Mouse (Mus musculus): Measurements from ENCODE around the gene Mob1b. TPM values are rescaled to one million over a fixed set of nuclear protein-coding genes. Genes with fewer than 3 reads are reported as not detected.

Mob1b gene
- total RNA-seq (2021): 10 to 100 TPM; 52.2 to 57.3 TPM

GRCm38 (mm10) chr5:88720116-88721002, at the start of gene Mob1b:
Gene Mob1b (plus strand): TSS chr5:88720855.
- peak; percentile 99 for DNase-seq
- intact Hi-C loops (cut with DNase I): loop anchor here (1.0 to 5.0 kb wide), 3 partner anchors 44 to 168 kb away; partner anchors contain the start of genes Dck and Utp3

- DNase-seq: peak; percentile 55 to 61
- intact Hi-C loops (cut with DNase I): loop anchor here (1.0 to 5.0 kb wide), 2 partner anchors 45 to 108 kb away; partner anchors contain the start of genes Mob1b and Rufy3
Measured at GRCm38 (mm10) chr5:88674703-88675442, 45.8 kb upstream of the Mob1b start.

GRCm38 (mm10) chr5:88675443-88676387, 44.9 kb upstream of the Mob1b start, which contains the start of gene Grsf1:
Gene Grsf1 (minus strand): TSS chr5:88676171.
- intact Hi-C loops (cut with DNase I): loop anchor here (1.0 to 5.0 kb wide), 2 partner anchors 45 to 108 kb away; partner anchors contain the start of genes Mob1b and Rufy3

GRCm38 (mm10) chr5:88678929-88679328, 41.7 kb upstream of the Mob1b start:
- DNase-seq: no peak
- intact Hi-C loops (cut with DNase I): loop anchor here (5.0 kb wide), 1 partner anchor 112 kb away; the partner anchor contains the start of gene Rufy3

More at GRCm38 (mm10) chr5:88675443-88676387, 44.9 kb upstream of the Mob1b start, which contains the start of gene Grsf1:
- DNase-seq: peak; percentile 93 to 94

- intact Hi-C loops (cut with DNase I): loop anchor here (5.0 kb wide), 1 partner anchor 112 kb away; the partner anchor contains the start of gene Rufy3
- DNase-seq: no peak
Measured at GRCm38 (mm10) chr5:88679341-88679740, 41.3 kb upstream of the Mob1b start.

- no peak for DNase-seq
- intact Hi-C loops (cut with DNase I): no loop called here
Measured at GRCm38 (mm10) chr5:88680567-88680966, 40.1 kb upstream of the Mob1b start.

- DNase-seq: no peak
- intact Hi-C loops (cut with DNase I): no loop called here
Measured at GRCm38 (mm10) chr5:88683706-88684105, 36.9 kb upstream of the Mob1b start.

- no peak for DNase-seq
- intact Hi-C loops (cut with DNase I): no loop called here
Measured at GRCm38 (mm10) chr5:88684226-88684625, 36.4 kb upstream of the Mob1b start.

- intact Hi-C loops (cut with DNase I): loop anchor here (5.0 kb wide), 1 partner anchor 82 kb away; no protein-coding TSS in a partner anchor
Measured at GRCm38 (mm10) chr5:88685306-88685705, 35.3 kb upstream of the Mob1b start.

GRCm38 (mm10) chr5:88685745-88686299, 34.8 kb upstream of the Mob1b start:
- DNase-seq: no peak
- intact Hi-C loops (cut with DNase I): loop anchor here (5.0 kb wide), 1 partner anchor 81 kb away; no protein-coding TSS in a partner anchor

More at GRCm38 (mm10) chr5:88685306-88685705, 35.3 kb upstream of the Mob1b start:
- no peak for DNase-seq

- DNase-seq: no peak
- intact Hi-C loops (cut with DNase I): loop anchor here (5.0 kb wide), 1 partner anchor 79 kb away; no protein-coding TSS in a partner anchor
Measured at GRCm38 (mm10) chr5:88687996-88688406, 32.7 kb upstream of the Mob1b start.

- no peak for DNase-seq
- intact Hi-C loops (cut with DNase I): loop anchor here (5.0 kb wide), 1 partner anchor 79 kb away; no protein-coding TSS in a partner anchor
Measured at GRCm38 (mm10) chr5:88688583-88689187, 32.0 kb upstream of the Mob1b start.

GRCm38 (mm10) chr5:88689279-88689938, 31.2 kb upstream of the Mob1b start:
- intact Hi-C loops (cut with DNase I): loop anchor here (5.0 kb wide), 1 partner anchor 78 kb away; no protein-coding TSS in a partner anchor

GRCm38 (mm10) chr5:88690681-88691505, 29.8 kb upstream of the Mob1b start:
- DNase-seq: no peak
- intact Hi-C loops (cut with DNase I): loop anchor here (5.0 kb wide), 1 partner anchor 696 kb away; no protein-coding TSS in a partner anchor

More at GRCm38 (mm10) chr5:88689279-88689938, 31.2 kb upstream of the Mob1b start:
- peak; percentile 20 to 41 for DNase-seq

- no peak for DNase-seq
- intact Hi-C loops (cut with DNase I): loop anchor here (5.0 kb wide), 1 partner anchor 696 kb away; no protein-coding TSS in a partner anchor
Measured at GRCm38 (mm10) chr5:88691506-88692095, 29.1 kb upstream of the Mob1b start.

- no peak for DNase-seq
- intact Hi-C loops (cut with DNase I): loop anchor here (5.0 kb wide), 1 partner anchor 695 kb away; no protein-coding TSS in a partner anchor
Measured at GRCm38 (mm10) chr5:88692586-88692985, 28.1 kb upstream of the Mob1b start.

Measured in heart, postnatal 10 days (tissue).